Mouse (Mus musculus) midbrain, postnatal 0 days (tissue): ENCODE measurements at regions not wholly inside any gene's neighbourhood (a gene's known extent, or its start where the extent isn't known, plus 50 kb on each side); places are given as distances from the start of the nearest gene placed in this dataset.

Experiments used
- ATAC-seq: fragments of 200-750 bp; cut with Nextera tagmentation; 2 replicates; pipeline ENCODE4 v1.8.0; 2017; ENCODE audit warnings: moderate number of reproducible peaks, mild to moderate bottlenecking, moderate TSS enrichment, moderate library complexity; ENCODE audit not compliant: low FRiP score
- DNase-seq: peaks from one replicate; pipeline ENCODE4 v3.0.0-alpha.2; 2015; ENCODE audit warnings: low spot score
- H3K27ac ChIP-seq: fragments of 300-500 bp; sonication (generic); 2 replicates; pipeline ENCODE4 v1.5.1; 2014; ENCODE audit warnings: low read depth, mild to moderate bottlenecking, low read length, mixed read lengths
- H3K27me3 ChIP-seq: fragments of 300-500 bp; sonication (generic); 2 replicates; pipeline ENCODE4 v1.6.1; 2014; ENCODE audit warnings: low read length, control low read depth, mixed read lengths; ENCODE audit not compliant: insufficient read depth
- H3K36me3 ChIP-seq: fragments of 300-500 bp; sonication (generic); 2 replicates; pipeline ENCODE4 v1.6.1; 2014; ENCODE audit warnings: low read length, control low read depth, mixed read lengths; ENCODE audit not compliant: insufficient read depth
- H3K4me1 ChIP-seq: fragments of 300-500 bp; sonication (generic); 2 replicates; pipeline ENCODE4 v1.6.1; 2014; ENCODE audit warnings: mild to moderate bottlenecking, control low read depth, antibody characterized with exemption, low read length, mixed read lengths; ENCODE audit not compliant: insufficient read depth
- H3K4me2 ChIP-seq: fragments of 300-500 bp; sonication (generic); 2 replicates; pipeline ENCODE4 v1.6.1; 2014; ENCODE audit warnings: low read depth, mild to moderate bottlenecking, low read length, mixed read lengths; ENCODE audit not compliant: poor library complexity, severe bottlenecking
- H3K4me3 ChIP-seq: fragments of 300-500 bp; sonication (generic); 2 replicates; pipeline ENCODE4 v1.5.1; 2014; ENCODE audit warnings: low read depth, mild to moderate bottlenecking, low read length, moderate library complexity
- H3K9ac ChIP-seq: fragments of 300-500 bp; sonication (generic); replicated peaks from 2 replicates; pipeline ENCODE4 v1.6.1; 2014; ENCODE audit warnings: mild to moderate bottlenecking, low read length, moderate library complexity, mixed read lengths; ENCODE audit not compliant: poor library complexity, severe bottlenecking
- H3K9me3 ChIP-seq: fragments of 300-500 bp; sonication (generic); 2 replicates; pipeline ENCODE4 v1.6.1; 2016; ENCODE audit warnings: low read length, control low read depth
- CTCF ChIP-seq: IDR thresholded peaks from 2 replicates; pipeline ENCODE4 v1.5.1; 2016; ENCODE audit warnings: antibody characterized with exemption, mild to moderate bottlenecking
- WGBS: fragments of 180-500 bp; shearing (Covaris S2); extraction: QIAGEN DNeasy Blood & Tissue Kit; methylation state at CpG from one replicate; pipeline ENCODE4 v1.1.7; 2014; 5-methylcytosine and 5-hydroxymethylcytosine counted together

GRCm38 (mm10) chr9:67129095-67129494 lies 79.9 kb upstream of the Tpm1 start:
- Histone ChIP-seq H3K9me3 (no peaks in the 10 kb centered on the region), H3K27ac (no peak overlapping the region), H3K9ac (no peak overlapping the region), H3K36me3 (no peaks in the 10 kb centered on the region), H3K4me3 (no peak overlapping the region), H3K4me2 (no peak overlapping the region), H3K4me1 (no peaks in the 10 kb centered on the region), H3K27me3 (no peaks in the 10 kb centered on the region)
- 95% methylated on average over 3 of the region's 3 CpGs for WGBS
- ATAC-seq (no peak), DNase-seq (no peak)
- no peak for TF ChIP-seq CTCF

- H3K4me2 ChIP-seq = no peak overlapping the region
- no peak for ATAC-seq
These were observed 72.5 kb upstream of the Tpm1 start for GRCm38 (mm10) chr9:67121691-67122090.

GRCm38 (mm10) chr9:67118880-67119644 lies 69.9 kb upstream of the Tpm1 start:
- Histone ChIP-seq H3K27ac (no peak overlapping the region), H3K4me2 (no peak overlapping the region), H3K9ac (no peak overlapping the region), H3K4me3 (no peak overlapping the region), H3K9me3 (no peaks in the 10 kb centered on the region), H3K36me3 (no peaks in the 10 kb centered on the region), H3K4me1 (no peaks in the 10 kb centered on the region), H3K27me3 (no peaks in the 10 kb centered on the region)
- 89% methylated on average over 6 of the region's 6 CpGs for WGBS
- no peak for DNase-seq
- no peak for TF ChIP-seq CTCF
- ATAC-seq = no peak

More at GRCm38 (mm10) chr9:67121691-67122090, 72.5 kb upstream of the Tpm1 start:
- H3K27ac ChIP-seq = no peak overlapping the region
- no peaks in the 10 kb centered on the region for H3K36me3 ChIP-seq
- H3K9ac ChIP-seq = no peak overlapping the region
- H3K27me3 ChIP-seq = no peaks in the 10 kb centered on the region
- DNase-seq = no peak
- 95% methylated on average over 7 of the region's 7 CpGs for WGBS
- H3K4me3 ChIP-seq = no peak overlapping the region
- H3K9me3 ChIP-seq = no peaks in the 10 kb centered on the region
- no peak for TF ChIP-seq CTCF
- no peaks in the 10 kb centered on the region for H3K4me1 ChIP-seq

GRCm38 (mm10) chr9:67118429-67118828 lies 69.2 kb upstream of the Tpm1 start:
- Histone ChIP-seq H3K4me3 (no peak overlapping the region), H3K9me3 (no peaks in the 10 kb centered on the region), H3K27me3 (no peaks in the 10 kb centered on the region), H3K4me2 (no peak overlapping the region), H3K27ac (no peak overlapping the region), H3K9ac (no peak overlapping the region), H3K4me1 (no peaks in the 10 kb centered on the region), H3K36me3 (no peaks in the 10 kb centered on the region)
- no peak for ATAC-seq
- 95% methylated on average over 1 of the region's 1 CpGs for WGBS
- no peak for DNase-seq
- TF ChIP-seq CTCF = no peak

- ATAC-seq (no peak), DNase-seq (no peak)
- H3K4me3 ChIP-seq = no peak overlapping the region
- no peak for TF ChIP-seq CTCF
- H3K4me2 ChIP-seq = no peak overlapping the region
- H3K27ac ChIP-seq = no peak overlapping the region
- 88% methylated on average over 5 of the region's 5 CpGs for WGBS
- no peaks in the 10 kb centered on the region for H3K36me3 ChIP-seq
- no peak overlapping the region for H3K9ac ChIP-seq
- no peaks in the 10 kb centered on the region for H3K4me1 ChIP-seq
- H3K9me3 ChIP-seq = no peaks in the 10 kb centered on the region
- H3K27me3 ChIP-seq = no peaks in the 10 kb centered on the region
These were observed 68.4 kb upstream of the Tpm1 start for GRCm38 (mm10) chr9:67117639-67118038.

GRCm38 (mm10) chr9:67115991-67116390 lies 66.8 kb upstream of the Tpm1 start:
- no peak overlapping the region for H3K9ac ChIP-seq
- TF ChIP-seq CTCF = no peak
- ATAC-seq = no peak
- H3K4me1 ChIP-seq = no peaks in the 10 kb centered on the region
- 51% methylated on average over 2 of the region's 2 CpGs for WGBS
- no peaks in the 10 kb centered on the region for H3K9me3 ChIP-seq
- H3K4me3 ChIP-seq = no peak overlapping the region
- H3K27me3 ChIP-seq = no peaks in the 10 kb centered on the region
- no peaks in the 10 kb centered on the region for H3K36me3 ChIP-seq
- H3K4me2 ChIP-seq = no peak overlapping the region
- no peak overlapping the region for H3K27ac ChIP-seq
- no peak for DNase-seq
